In the genomic region with DNA sequence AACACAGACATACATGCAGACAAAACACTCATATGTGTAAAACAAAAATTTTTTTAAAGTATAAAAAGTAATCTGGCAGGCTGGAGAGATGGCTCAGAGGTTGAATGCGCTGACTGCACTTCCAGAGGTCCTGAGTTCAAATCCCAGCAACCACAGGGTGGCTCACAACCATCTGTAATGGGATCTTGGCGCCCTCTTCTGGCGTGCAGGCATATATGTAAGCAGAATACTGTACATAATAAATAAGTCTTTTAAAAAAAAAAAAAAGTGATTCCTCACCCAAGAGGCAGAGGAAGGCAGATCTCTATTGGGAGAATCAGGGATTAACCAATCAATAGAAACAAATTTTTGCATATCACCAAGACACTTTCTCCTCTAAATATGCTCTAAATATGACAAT, we compare ENCODE assay signal across 17 mouse cellular contexts. TPM values are rescaled to one million over a fixed set of nuclear protein-coding genes. Genes with fewer than 3 reads are reported as not detected.
A peak's percentile ranks its signal among the peaks of the same experiment; 100 is the strongest.
DNase-seq lines count a peak whose midpoint lies in the region; ATAC-seq and TF ChIP-seq lines count a peak whose summit lies in the region.
"Had no signal": no experiment of that assay in that cellular context is flagged by ENCODE, and none has a peak within 500 bp of the region (broad histone marks: within the 10 kb centered on the region; RNA-seq: fewer than 3 reads in every experiment).

No protein-coding gene starts in this region.

- no peaks in the 10 kb centered on the region for H3K9me3 ChIP-seq in heart, postnatal 0 days (replicated peaks; ENCODE audit: control insufficient read depth, low read length)
- H3K9me3 ChIP-seq in lung, embryonic 14.5 days (ENCODE audit: low read depth, low read length): no peaks in the 10 kb centered on the region
- no peaks in the 10 kb centered on the region for H3K9me3 ChIP-seq in ES-Bruce4 (replicated peaks; ENCODE audit: control insufficient read depth, insufficient read depth, low read length, poor library complexity, severe bottlenecking)
- no peaks in the 10 kb centered on the region for H3K9me3 ChIP-seq in forebrain, embryonic 11.5 days (ENCODE audit: control insufficient read depth, low read length)
- H3K9me3 ChIP-seq: liver, embryonic 15.5 days had no signal

- peaks cover 54% of the 10 kb centered on the region for H3K36me3 ChIP-seq in heart, postnatal 0 days (replicated peaks; ENCODE audit: control insufficient read depth, insufficient read depth, low read length)
- H3K36me3 ChIP-seq in lung, embryonic 14.5 days (ENCODE audit: insufficient read depth): peaks cover 71% of the 10 kb centered on the region
- H3K36me3 ChIP-seq in ES-Bruce4 (ENCODE audit: control insufficient read depth, insufficient read depth, low read length, poor library complexity, severe bottlenecking): no peaks in the 10 kb centered on the region
- no peaks in the 10 kb centered on the region for H3K36me3 ChIP-seq in forebrain, embryonic 11.5 days (ENCODE audit: control insufficient read depth, insufficient read depth, low read length)

- peaks cover 8% of the 10 kb centered on the region; the same call in 1 of the 2 replicates for H3K4me1 ChIP-seq in heart, postnatal 0 days (ENCODE audit: control insufficient read depth, insufficient read depth)
- no peaks in the 10 kb centered on the region for H3K4me1 ChIP-seq in lung, embryonic 14.5 days (ENCODE audit: insufficient read depth)
- H3K4me1 ChIP-seq in ES-Bruce4 (ENCODE audit: control insufficient read depth, insufficient read depth, low read length): no peaks in the 10 kb centered on the region
- no peaks in the 10 kb centered on the region for H3K4me1 ChIP-seq in forebrain, embryonic 11.5 days (replicated peaks; ENCODE audit: control insufficient read depth, insufficient read depth, low read length)

- no peak for DNase-seq in heart, postnatal 0 days (ENCODE audit: low spot score)
- no peak for DNase-seq in heart, adult 8-10 months (ENCODE audit: low spot score)
- DNase-seq in lung, embryonic 14.5 days: no peak
- DNase-seq in lung, postnatal 25 days (ENCODE audit: low spot score): no peak
- peak; percentile 60 for DNase-seq in naive thymus-derived CD4-positive, alpha-beta T cell, adult 2 months (ENCODE audit: low read depth)
- no peak for DNase-seq in neural tube, embryonic 10.5 days (ENCODE audit: extremely low spot score, low spot score)
- DNase-seq in forebrain, embryonic 11.5 days (ENCODE audit: low spot score): no peak
- DNase-seq: adrenal gland, postnatal 14 days; heart, postnatal 36 days; kidney, adult 18-20 months; layer of hippocampus, postnatal 36 days; thymus, adult 2 months had no signal

- H3K4me3 ChIP-seq in heart, postnatal 0 days (ENCODE audit: low read depth, low read length): no peak overlapping the region
- no peak overlapping the region for H3K4me3 ChIP-seq in lung, embryonic 14.5 days (ENCODE audit: low read depth, low read length)
- H3K4me3 ChIP-seq in ES-Bruce4 (ENCODE audit: low read depth, low read length): no peak overlapping the region
- no peak overlapping the region for H3K4me3 ChIP-seq in forebrain, embryonic 11.5 days (ENCODE audit: low read depth, low read length)
- H3K4me3 ChIP-seq: liver, embryonic 15.5 days had no signal

- H3K27ac ChIP-seq in heart, postnatal 0 days (ENCODE audit: low read depth): no peak overlapping the region
- no peak overlapping the region for H3K27ac ChIP-seq in lung, embryonic 14.5 days (ENCODE audit: low read depth)
- H3K27ac ChIP-seq in ES-Bruce4 (ENCODE audit: insufficient read depth, low read length): no peak overlapping the region
- no peak overlapping the region for H3K27ac ChIP-seq in forebrain, embryonic 11.5 days (ENCODE audit: low read depth, low read length)
- H3K27ac ChIP-seq: liver, embryonic 15.5 days had no signal

- no peak for ATAC-seq in heart, postnatal 0 days (ENCODE audit: insufficient read depth, low read depth)
- ATAC-seq in lung, embryonic 14.5 days (ENCODE audit: insufficient read depth): no peak
- no peak for ATAC-seq in forebrain, embryonic 11.5 days (replicated peaks; ENCODE audit: low FRiP score)

- peak; percentile 21 for TF ChIP-seq CTCF in heart, postnatal 0 days (IDR thresholded peaks at IDR 0.05; ENCODE audit: low read depth)
- peak; percentile 20; the same call in 1 of the 2 replicates for TF ChIP-seq CTCF in lung, embryonic 14.5 days (IDR thresholded peaks at IDR 0.05; ENCODE audit: low read depth)
- TF ChIP-seq CTCF in ES-Bruce4 (IDR thresholded peaks at IDR 0.05; ENCODE audit: low read depth, low read length): peak; percentile 53

- WGBS in heart, postnatal 0 days: 74% methylated on average over 3 of the region's 3 CpGs
- 66% methylated on average over 3 of the region's 3 CpGs for WGBS in lung, embryonic 14.5 days
- WGBS in forebrain, embryonic 11.5 days: 66% methylated on average over 3 of the region's 3 CpGs

- no peak overlapping the region for H3K4me2 ChIP-seq in heart, postnatal 0 days (ENCODE audit: low read depth, low read length)
- no peak overlapping the region for H3K4me2 ChIP-seq in lung, embryonic 14.5 days
- H3K4me2 ChIP-seq in forebrain, embryonic 11.5 days (ENCODE audit: low read depth, low read length, severe bottlenecking): no peak overlapping the region
- H3K4me2 ChIP-seq: liver, embryonic 15.5 days had no signal

- H3K27me3 ChIP-seq in heart, postnatal 0 days (ENCODE audit: control insufficient read depth, insufficient read depth, low read length): no peaks in the 10 kb centered on the region
- H3K27me3 ChIP-seq in lung, embryonic 14.5 days (ENCODE audit: insufficient read depth, low read length): no peaks in the 10 kb centered on the region
- H3K27me3 ChIP-seq in ES-Bruce4 (ENCODE audit: control insufficient read depth, insufficient read depth, low read length, poor library complexity, severe bottlenecking): no peaks in the 10 kb centered on the region
- H3K27me3 ChIP-seq in forebrain, embryonic 11.5 days (ENCODE audit: control insufficient read depth, insufficient read depth, low read length): no peaks in the 10 kb centered on the region
- H3K27me3 ChIP-seq: liver, embryonic 15.5 days had no signal

- TF ChIP-seq EP300 in heart, postnatal 0 days (IDR thresholded peaks at IDR 0.05; ENCODE audit: low read depth): no peak
- TF ChIP-seq EP300 in ES-Bruce4 (IDR thresholded peaks at IDR 0.05; ENCODE audit: insufficient read depth, low read depth, low read length): no peak

- TF ChIP-seq POLR2A in ES-Bruce4 (IDR thresholded peaks at IDR 0.05; ENCODE audit: insufficient read depth, low read length): no peak

- no peak overlapping the region for H3K9ac ChIP-seq in heart, postnatal 0 days (replicated peaks; ENCODE audit: low read depth, low read length)
- no peak overlapping the region for H3K9ac ChIP-seq in lung, embryonic 14.5 days
- H3K9ac ChIP-seq in ES-Bruce4 (ENCODE audit: low read depth, poor library complexity, severe bottlenecking): no peak overlapping the region
- H3K9ac ChIP-seq in forebrain, embryonic 11.5 days (ENCODE audit: low read length): no peak overlapping the region
- H3K9ac ChIP-seq: liver, embryonic 15.5 days had no signal

RNA-seq across cellular contexts. Expression of gene Prkag1, which starts 7.9 kb away (rescaled TPM):
- 115 and 134 TPM in 2 replicates for total RNA-seq in heart, postnatal 0 days (2014; rRNA removed; ENCODE audit: low replicate concordance)
- 113 and 114 TPM in 2 replicates for polyA plus RNA-seq in heart, postnatal 0 days (2015; fragmentation: Nextera tagmentation; extraction: Ambion mirVana)
- total RNA-seq in heart, adult 8-10 months (2022): 100 to 1,000 TPM in 2 of 4 experiments, 10 to 100 TPM in 2; 96.7 to 129 (median 109) TPM
- polyA plus RNA-seq in lung, embryonic 14.5 days (2014; fragmentation: Nextera tagmentation; extraction: Ambion mirVana): 93.4 and 93.7 TPM in 2 replicates
- polyA plus RNA-seq in ES-Bruce4 (2011; ENCODE audit: insufficient read depth, insufficient read length, low read depth, missing spikeins): 51.0 and 61.0 TPM in 2 replicates
- polyA plus RNA-seq in forebrain, embryonic 11.5 days (2014; fragmentation: Nextera tagmentation; extraction: Ambion mirVana): 89.4 and 92.5 TPM in 2 replicates

RNA-seq across cellular contexts. Expression of gene Ddn, which starts 14.1 kb away (rescaled TPM):
- total RNA-seq in heart, postnatal 0 days (2014; rRNA removed; ENCODE audit: low replicate concordance): 1.4 and 1.9 TPM in 2 replicates
- 0.11 TPM in 2 replicates for polyA plus RNA-seq in heart, postnatal 0 days (2015; fragmentation: Nextera tagmentation; extraction: Ambion mirVana)
- under 1 TPM; 0.63 to 0.84 (median 0.72) TPM for total RNA-seq in heart, adult 8-10 months (2022)
- 0.04 and 0.12 TPM in 2 replicates for polyA plus RNA-seq in lung, embryonic 14.5 days (2014; fragmentation: Nextera tagmentation; extraction: Ambion mirVana)
- polyA plus RNA-seq in ES-Bruce4 (2011; ENCODE audit: insufficient read depth, insufficient read length, low read depth, missing spikeins): not detected in 2 replicates
- not detected in 2 replicates for polyA plus RNA-seq in forebrain, embryonic 11.5 days (2014; fragmentation: Nextera tagmentation; extraction: Ambion mirVana)
- total RNA-seq: adrenal gland, postnatal 14 days; granulocyte monocyte progenitor cell, adult 5-6 weeks; megakaryocyte-erythroid progenitor cell, adult 5-6 weeks had no signal
- polyA plus RNA-seq: liver, embryonic 15.5 days had no signal

RNA-seq across cellular contexts. Expression of gene Wnt1, which starts 33.8 kb away (rescaled TPM):
- total RNA-seq in heart, postnatal 0 days (2014; rRNA removed; ENCODE audit: low replicate concordance): not detected in 2 replicates
- not detected in 2 replicates for polyA plus RNA-seq in heart, postnatal 0 days (2015; fragmentation: Nextera tagmentation; extraction: Ambion mirVana)
- total RNA-seq in heart, adult 8-10 months (2022): not detected
- polyA plus RNA-seq in lung, embryonic 14.5 days (2014; fragmentation: Nextera tagmentation; extraction: Ambion mirVana): not detected in 2 replicates
- not detected in 2 replicates for polyA plus RNA-seq in ES-Bruce4 (2011; ENCODE audit: insufficient read depth, insufficient read length, low read depth, missing spikeins)
- polyA plus RNA-seq in forebrain, embryonic 11.5 days (2014; fragmentation: Nextera tagmentation; extraction: Ambion mirVana): 0.47 and 0.68 TPM in 2 replicates
- total RNA-seq: adrenal gland, postnatal 14 days; granulocyte monocyte progenitor cell, adult 5-6 weeks; heart, postnatal 36 days; layer of hippocampus, postnatal 36 days; megakaryocyte-erythroid progenitor cell, adult 5-6 weeks had no signal
- polyA plus RNA-seq: liver, embryonic 15.5 days; spleen, adult 2 months had no signal

RNA-seq across cellular contexts. Expression of gene Wnt10b, which starts 45.5 kb away (rescaled TPM):
- total RNA-seq in heart, postnatal 0 days (2014; rRNA removed; ENCODE audit: low replicate concordance): not detected in 2 replicates
- 0.07 TPM in 1 of 2 replicates, not detected in the other for polyA plus RNA-seq in heart, postnatal 0 days (2015; fragmentation: Nextera tagmentation; extraction: Ambion mirVana)
- total RNA-seq in heart, adult 8-10 months (2022): under 1 TPM in 3 of 4 experiments, not detected in 1; 0.16 to 0.44 (median 0.26) TPM
- polyA plus RNA-seq in lung, embryonic 14.5 days (2014; fragmentation: Nextera tagmentation; extraction: Ambion mirVana): 0.11 TPM in 1 of 2 replicates, not detected in the other
- 1.7 and 1.8 TPM in 2 replicates for polyA plus RNA-seq in ES-Bruce4 (2011; ENCODE audit: insufficient read depth, insufficient read length, low read depth, missing spikeins)
- 0.41 and 0.43 TPM in 2 replicates for polyA plus RNA-seq in forebrain, embryonic 11.5 days (2014; fragmentation: Nextera tagmentation; extraction: Ambion mirVana)
- total RNA-seq: megakaryocyte-erythroid progenitor cell, adult 5-6 weeks had no signal
- polyA plus RNA-seq: liver, embryonic 15.5 days had no signal

RNA-seq across cellular contexts. Expression of gene Kmt2d, which starts 47.6 kb away (rescaled TPM):
- total RNA-seq in heart, postnatal 0 days (2014; rRNA removed; ENCODE audit: low replicate concordance): 31.6 and 34.4 TPM in 2 replicates
- polyA plus RNA-seq in heart, postnatal 0 days (2015; fragmentation: Nextera tagmentation; extraction: Ambion mirVana): 5.5 and 6.0 TPM in 2 replicates
- 10 to 100 TPM; 54.7 to 66.1 (median 59.8) TPM for total RNA-seq in heart, adult 8-10 months (2022)
- polyA plus RNA-seq in lung, embryonic 14.5 days (2014; fragmentation: Nextera tagmentation; extraction: Ambion mirVana): 17.1 and 19.3 TPM in 2 replicates
- 51.9 and 62.2 TPM in 2 replicates for polyA plus RNA-seq in ES-Bruce4 (2011; ENCODE audit: insufficient read depth, insufficient read length, low read depth, missing spikeins)
- polyA plus RNA-seq in forebrain, embryonic 11.5 days (2014; fragmentation: Nextera tagmentation; extraction: Ambion mirVana): 20.1 and 20.6 TPM in 2 replicates
